Mouse (Mus musculus) frontal cortex, postnatal 14 days (tissue): ENCODE measurements around the gene Med8.
A peak's percentile ranks its signal among the peaks of the same experiment; 100 is the strongest.

Experiments used
- DNase-seq, 2 experiments: peaks; one replicate each; pipeline ENCODE4 v3.0.0; 2022; ENCODE audit warnings: low spot score in 2 of 2

Med8 gene

GRCm38 (mm10) chr4:118409142-118409900 lies at the start of gene Med8, which contains the start of gene Szt2:
TSS of gene Med8 (plus strand) at chr4:118409337.
TSS of gene Szt2 (minus strand) at chr4:118409273.
- DNase-seq, result peak; percentile 84 to 85

- peak in 1 of 2 experiments; percentile 48 for DNase-seq
Measured at GRCm38 (mm10) chr4:118359896-118360720, 49.0 kb upstream of the Med8 start.

- no peak for DNase-seq
Measured at GRCm38 (mm10) chr4:118361451-118361850, 47.7 kb upstream of the Med8 start.

DNA sequence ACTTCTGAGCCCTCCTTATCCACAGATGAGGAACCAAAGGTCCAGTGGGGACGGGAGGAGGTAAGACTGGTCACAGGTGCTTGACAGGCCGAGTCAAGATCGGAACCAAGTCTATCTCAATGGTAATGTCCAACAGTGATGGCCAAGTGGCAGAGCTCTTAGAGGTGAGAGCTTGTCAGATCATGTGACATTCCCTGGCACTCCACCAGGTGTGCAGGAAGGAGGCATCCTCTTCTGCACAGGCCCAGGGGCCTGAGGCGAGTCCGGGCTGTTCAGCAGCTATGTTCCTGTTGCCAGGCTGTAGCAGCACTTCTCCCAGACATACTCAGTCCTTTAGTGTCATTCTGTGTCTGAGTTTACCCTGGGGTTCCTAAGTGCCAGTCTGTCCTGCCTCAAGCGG lies 46.3 kb upstream of the Med8 start:
- no peak for DNase-seq

DNA sequence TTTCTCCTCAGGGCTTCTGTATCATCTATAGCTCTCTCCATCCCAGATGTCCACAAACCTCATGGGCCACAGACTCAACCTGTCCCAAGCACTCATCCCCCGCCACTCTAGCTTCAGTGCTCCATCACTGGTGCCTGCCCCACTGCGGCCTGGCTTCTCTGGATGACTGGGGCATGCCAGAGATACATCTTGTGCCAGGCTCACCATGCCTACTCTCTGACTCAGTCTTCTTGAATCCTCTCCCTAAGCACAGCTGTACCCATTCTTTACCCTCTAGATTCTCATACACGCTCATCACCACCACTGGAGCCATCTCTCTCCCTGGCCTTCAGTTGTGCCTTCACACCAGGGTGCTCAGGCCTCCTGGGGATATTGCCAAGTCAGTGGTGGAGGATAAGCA lies 45.2 kb upstream of the Med8 start:
- DNase-seq, result no peak

DNA sequence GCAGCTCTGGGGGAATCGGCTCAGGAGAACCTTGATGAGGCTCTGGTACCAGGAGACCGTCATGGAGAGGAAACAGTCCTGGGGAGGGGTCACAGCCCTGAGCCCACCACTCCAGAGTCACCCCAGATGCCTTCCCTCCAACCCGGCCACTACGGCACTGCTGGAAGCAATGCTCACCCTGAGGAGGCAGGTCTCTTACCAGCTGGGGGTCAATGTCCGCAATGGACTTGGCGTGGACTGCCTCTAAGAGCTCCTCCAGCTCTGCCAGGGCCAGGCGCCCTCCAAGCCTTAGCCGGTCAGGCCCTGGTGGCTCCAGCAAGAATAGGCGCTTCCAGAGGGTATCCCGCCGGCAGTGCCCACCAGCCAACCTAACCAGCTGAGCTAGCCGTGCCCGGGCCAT lies 44.5 kb upstream of the Med8 start:
- DNase-seq, result no peak

DNA sequence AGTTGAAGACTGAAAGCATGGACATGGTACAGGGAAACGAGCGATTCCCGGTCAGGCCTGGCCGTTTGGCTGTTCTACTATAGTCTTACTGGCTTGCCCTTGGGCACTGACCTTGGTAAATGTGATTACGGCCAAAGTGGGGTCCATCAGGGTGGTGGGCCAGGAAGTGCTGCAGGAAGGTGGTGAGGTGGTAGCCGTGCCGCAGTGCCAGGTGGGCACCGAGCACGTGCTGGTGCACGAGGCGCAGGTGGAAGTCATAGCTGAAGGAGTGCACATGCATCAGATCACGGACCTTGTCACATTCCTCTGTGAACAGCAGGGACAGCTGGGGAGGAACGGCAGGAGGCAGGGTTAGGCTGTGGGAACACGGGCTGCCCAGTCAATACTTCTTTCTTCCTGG lies 43.1 kb upstream of the Med8 start:
- DNase-seq, result no peak

- no peak for DNase-seq
Measured at GRCm38 (mm10) chr4:118367551-118367950, 41.6 kb upstream of the Med8 start.

GRCm38 (mm10) chr4:118368616-118369015 lies 40.5 kb upstream of the Med8 start:
- DNase-seq, result no peak

DNA sequence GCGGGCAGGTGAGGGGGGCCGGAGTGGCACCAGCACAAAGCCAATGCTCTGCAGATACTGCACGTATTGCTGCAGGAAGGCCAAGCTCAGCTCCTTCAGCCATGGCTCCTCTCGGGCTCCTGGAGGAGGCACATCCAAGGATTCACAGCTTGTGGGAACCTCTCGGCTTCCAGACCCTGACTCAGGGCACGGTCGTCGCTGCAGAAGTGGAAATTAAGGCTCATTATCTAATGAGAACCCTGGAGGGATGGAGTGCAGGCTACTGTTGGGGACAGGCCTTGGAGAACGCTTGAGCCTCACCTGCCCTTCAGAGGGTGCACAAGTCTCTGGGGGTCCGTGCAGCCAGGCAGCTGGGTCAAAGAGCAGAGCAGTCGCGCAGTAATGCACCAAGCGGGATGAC lies 37.3 kb upstream of the Med8 start:
- no peak for DNase-seq

DNA sequence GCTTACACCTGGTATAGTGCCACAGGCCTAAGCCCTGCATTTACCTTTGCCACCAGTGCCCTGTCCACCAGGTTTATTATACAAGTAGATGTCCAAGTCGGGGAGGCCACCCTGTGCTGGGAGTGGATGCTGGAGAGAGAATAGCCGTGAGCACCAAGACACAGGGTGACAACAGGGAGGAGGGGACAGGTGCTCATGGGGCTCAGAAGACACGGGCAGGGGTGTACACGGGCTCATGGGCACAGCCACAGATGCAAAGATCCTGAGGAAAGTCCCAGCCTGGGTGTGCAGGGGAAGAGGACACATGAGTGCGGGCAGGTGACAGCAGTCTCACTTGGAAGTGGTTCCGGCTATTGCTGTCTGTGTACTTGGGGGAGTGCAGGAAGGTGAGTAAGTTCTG lies 33.1 kb upstream of the Med8 start:
- DNase-seq, result no peak

- DNase-seq, result no peak
Measured at GRCm38 (mm10) chr4:118383271-118383670, 25.9 kb upstream of the Med8 start.

- no peak for DNase-seq
Measured at GRCm38 (mm10) chr4:118387316-118387715, 21.8 kb upstream of the Med8 start.

- no peak for DNase-seq
Measured at GRCm38 (mm10) chr4:118390146-118390545, 19.0 kb upstream of the Med8 start.

- DNase-seq, result no peak
Measured at GRCm38 (mm10) chr4:118394505-118394904, 14.6 kb upstream of the Med8 start.

GRCm38 (mm10) chr4:118395289-118395688 lies 13.8 kb upstream of the Med8 start:
- DNase-seq, result no peak

- DNase-seq, result no peak
Measured at GRCm38 (mm10) chr4:118396433-118396832, 12.7 kb upstream of the Med8 start.

- no peak for DNase-seq
Measured at GRCm38 (mm10) chr4:118398400-118398799, 10.7 kb upstream of the Med8 start.

DNA sequence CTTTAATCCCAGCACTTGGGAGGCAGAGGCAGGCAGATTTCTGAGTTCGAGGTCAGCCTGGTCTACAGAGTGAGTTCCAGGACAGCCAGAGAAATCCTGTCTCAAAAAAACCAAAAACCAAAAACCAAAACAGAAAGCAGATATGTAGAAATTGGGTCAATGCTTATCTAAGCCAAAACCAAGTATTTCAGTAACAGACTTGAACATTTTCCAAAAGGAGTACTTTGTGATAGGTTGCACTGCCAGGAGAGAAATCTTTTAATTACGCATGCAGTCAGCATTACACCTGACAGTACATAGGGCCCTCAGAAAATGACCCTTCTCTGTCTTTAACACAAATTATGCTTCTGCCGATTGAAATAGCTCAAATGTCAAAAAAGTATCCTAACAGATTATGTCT lies 7.7 kb upstream of the Med8 start:
- DNase-seq, result no peak

DNA sequence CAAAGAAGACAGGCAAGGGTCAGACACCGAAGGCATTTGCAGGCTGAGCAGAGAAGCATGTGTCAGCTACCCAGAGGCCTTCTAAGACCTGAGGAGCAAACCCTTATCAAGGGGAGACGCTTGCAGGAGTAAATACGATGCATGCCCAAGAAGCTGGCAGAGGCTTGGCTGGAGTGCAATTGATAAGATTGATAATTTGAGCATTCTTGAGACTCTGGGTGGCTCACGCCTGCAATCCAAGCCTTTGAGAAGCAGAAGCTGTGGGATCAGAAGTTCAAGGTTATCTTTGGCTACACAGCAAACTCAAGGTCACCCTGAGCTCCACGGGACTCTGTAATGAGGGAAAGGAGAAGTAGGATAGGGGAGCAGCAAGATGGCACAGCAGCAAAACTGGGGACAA lies 7.2 kb upstream of the Med8 start:
- DNase-seq, result no peak

DNA sequence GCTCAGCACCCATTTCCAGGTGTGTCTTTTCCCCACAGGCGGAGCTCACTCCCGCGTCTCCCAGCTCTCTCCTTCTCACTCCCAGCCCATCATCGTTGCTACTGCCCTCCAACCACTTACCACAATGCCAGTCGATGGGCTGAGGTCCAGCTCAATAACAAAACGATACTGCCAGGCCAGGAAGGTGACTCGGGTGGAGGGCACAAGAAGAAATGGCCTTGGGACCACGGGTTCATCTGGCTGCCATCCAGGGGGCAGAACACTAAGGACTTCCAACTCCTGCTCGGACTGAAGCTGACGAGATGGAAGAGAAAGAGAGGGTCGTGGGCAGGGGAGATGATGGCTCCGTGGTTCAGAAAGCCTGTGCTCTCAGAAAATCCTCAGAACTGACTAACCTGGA lies 6.4 kb upstream of the Med8 start:
- no peak for DNase-seq

- no peak for DNase-seq
Measured at GRCm38 (mm10) chr4:118410871-118411270, 1.7 kb downstream of the Med8 start.

DNA sequence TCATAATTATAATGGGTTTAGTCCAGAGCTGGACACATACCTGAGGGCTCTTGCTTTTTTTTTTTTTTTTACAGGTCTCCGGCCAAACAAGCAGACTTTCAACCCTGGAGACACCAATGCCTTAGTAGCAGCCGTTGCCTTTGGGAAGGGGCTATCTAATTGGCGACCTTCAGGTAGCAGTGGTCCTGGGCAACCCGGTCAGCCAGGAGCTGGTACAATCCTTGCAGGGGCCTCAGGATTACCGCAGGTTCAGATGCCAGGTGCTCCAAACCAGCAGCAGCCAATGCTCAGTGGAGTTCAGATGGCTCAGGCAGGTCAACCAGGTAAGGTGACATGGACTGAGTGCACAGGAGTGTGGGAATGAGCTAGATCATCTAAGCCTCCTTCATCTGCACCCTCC lies 4.4 kb downstream of the Med8 start:
- no peak for DNase-seq
